Mouse (Mus musculus): ENCODE measurements around the gene Ogg1. TPM values are rescaled to one million over a fixed set of nuclear protein-coding genes. Genes with fewer than 3 reads are reported as not detected.

Ogg1 gene
- polyA plus RNA-seq, 2 experiments, result 4.5 to 8.0 TPM

GRCm38 (mm10) chr6:113284931-113285330 lies 41.8 kb upstream of the Ogg1 start:
- 49% methylated on average over 3 of the region's 3 CpGs for WGBS (ENCODE audit: insufficient replicate concordance)
- no peak for DNase-seq (ENCODE audit: low read depth in 3 of 3, low spot score in 3 of 3)
- Histone ChIP-seq H3K27me3 (ENCODE audit: control insufficient read depth, insufficient read depth, low read length) (peaks cover 26% of the 10 kb centered on the region), H3K36me3 (replicated peaks; ENCODE audit: control insufficient read depth, insufficient read depth, low read depth) (no peaks in the 10 kb centered on the region), H3K27ac (no peak overlapping the region), H3K4me3 (ENCODE audit: insufficient read depth in 1 of 2, low read depth in 2 of 2, low read length in 2 of 2) (no peak overlapping the region), H3K9ac (replicated peaks) (no peak overlapping the region), H3K4me2 (ENCODE audit: low read depth) (no peak overlapping the region), H3K9me3 (ENCODE audit: control insufficient read depth, low read length) (no peaks in the 10 kb centered on the region), H3K4me1 (replicated peaks; ENCODE audit: control insufficient read depth in 2 of 2, insufficient read depth in 2 of 2, low read length in 1 of 2) (no peaks in the 10 kb centered on the region)
- TF ChIP-seq EP300 (IDR thresholded peaks at IDR 0.05; ENCODE audit: low read depth) (no peak), CTCF (IDR thresholded peaks at IDR 0.05; ENCODE audit: low read depth) (no peak)
- no peak for ATAC-seq (ENCODE audit: insufficient read depth)

GRCm38 (mm10) chr6:113286316-113286715 lies 40.5 kb upstream of the Ogg1 start:
- DNase-seq (ENCODE audit: low read depth in 3 of 3, low spot score in 3 of 3) (no peak), ATAC-seq (ENCODE audit: insufficient read depth) (no peak)
- TF ChIP-seq EP300 (IDR thresholded peaks at IDR 0.05; ENCODE audit: low read depth) (no peak), CTCF (IDR thresholded peaks at IDR 0.05; ENCODE audit: low read depth) (no peak)
- Histone ChIP-seq H3K27me3 (ENCODE audit: control insufficient read depth, insufficient read depth, low read length) (peaks cover 26% of the 10 kb centered on the region), H3K27ac (no peak overlapping the region), H3K4me3 (ENCODE audit: insufficient read depth in 1 of 2, low read depth in 2 of 2, low read length in 2 of 2) (no peak overlapping the region), H3K36me3 (replicated peaks; ENCODE audit: control insufficient read depth, insufficient read depth, low read depth) (no peaks in the 10 kb centered on the region), H3K9me3 (ENCODE audit: control insufficient read depth, low read length) (no peaks in the 10 kb centered on the region), H3K4me2 (ENCODE audit: low read depth) (no peak overlapping the region), H3K4me1 (replicated peaks; ENCODE audit: control insufficient read depth in 2 of 2, insufficient read depth in 2 of 2, low read length in 1 of 2) (no peaks in the 10 kb centered on the region), H3K9ac (replicated peaks) (no peak overlapping the region)
- WGBS (ENCODE audit: insufficient replicate concordance), result 35% methylated on average over 1 of the region's 1 CpGs

GRCm38 (mm10) chr6:113287236-113287635 lies 39.5 kb upstream of the Ogg1 start:
- WGBS (ENCODE audit: insufficient replicate concordance), result 47% methylated on average over 4 of the region's 4 CpGs
- Histone ChIP-seq H3K36me3 (replicated peaks; ENCODE audit: control insufficient read depth, insufficient read depth, low read depth) (no peaks in the 10 kb centered on the region), H3K4me3 (ENCODE audit: insufficient read depth in 1 of 2, low read depth in 2 of 2, low read length in 2 of 2) (no peak overlapping the region)

GRCm38 (mm10) chr6:113289346-113289745 lies 37.4 kb upstream of the Ogg1 start:
- H3K4me1 ChIP-seq (replicated peaks; ENCODE audit: control insufficient read depth in 2 of 2, insufficient read depth in 2 of 2, low read length in 1 of 2), result no peaks in the 10 kb centered on the region
- H3K36me3 ChIP-seq (replicated peaks; ENCODE audit: control insufficient read depth, insufficient read depth, low read depth), result no peaks in the 10 kb centered on the region
- 77% methylated on average over 15 of the region's 15 CpGs for WGBS (ENCODE audit: insufficient replicate concordance)
- ATAC-seq (ENCODE audit: insufficient read depth) (no peak), DNase-seq (ENCODE audit: low read depth in 3 of 3, low spot score in 3 of 3) (no peak)
- H3K27me3 ChIP-seq (ENCODE audit: control insufficient read depth, insufficient read depth, low read length), result peaks cover 4% of the 10 kb centered on the region; the same call in 1 of the 2 replicates
- H3K9ac ChIP-seq (replicated peaks), result no peak overlapping the region
- no peak overlapping the region for H3K27ac ChIP-seq
- no peak overlapping the region for H3K4me3 ChIP-seq (ENCODE audit: insufficient read depth in 1 of 2, low read depth in 2 of 2, low read length in 2 of 2)
- TF ChIP-seq EP300 (IDR thresholded peaks at IDR 0.05; ENCODE audit: low read depth) (no peak), CTCF (IDR thresholded peaks at IDR 0.05; ENCODE audit: low read depth) (no peak)
- no peaks in the 10 kb centered on the region for H3K9me3 ChIP-seq (ENCODE audit: control insufficient read depth, low read length)
- H3K4me2 ChIP-seq (ENCODE audit: low read depth), result no peak overlapping the region

More at GRCm38 (mm10) chr6:113287236-113287635, 39.5 kb upstream of the Ogg1 start:
- Histone ChIP-seq H3K27ac (no peak overlapping the region), H3K4me1 (replicated peaks; ENCODE audit: control insufficient read depth in 2 of 2, insufficient read depth in 2 of 2, low read length in 1 of 2) (no peaks in the 10 kb centered on the region), H3K4me2 (ENCODE audit: low read depth) (no peak overlapping the region), H3K9ac (replicated peaks) (no peak overlapping the region), H3K9me3 (ENCODE audit: control insufficient read depth, low read length) (no peaks in the 10 kb centered on the region), H3K27me3 (ENCODE audit: control insufficient read depth, insufficient read depth, low read length) (peaks cover 23% of the 10 kb centered on the region)
- no peak for ATAC-seq (ENCODE audit: insufficient read depth)
- DNase-seq (ENCODE audit: low read depth in 3 of 3, low spot score in 3 of 3), result no peak
- TF ChIP-seq EP300 (IDR thresholded peaks at IDR 0.05; ENCODE audit: low read depth), result no peak
- no peak for TF ChIP-seq CTCF (IDR thresholded peaks at IDR 0.05; ENCODE audit: low read depth)

- DNase-seq (ENCODE audit: low read depth in 3 of 3, low spot score in 3 of 3), result no peak
- Histone ChIP-seq H3K27me3 (ENCODE audit: control insufficient read depth, insufficient read depth, low read length) (no peaks in the 10 kb centered on the region), H3K4me1 (replicated peaks; ENCODE audit: control insufficient read depth in 2 of 2, insufficient read depth in 2 of 2, low read length in 1 of 2) (no peaks in the 10 kb centered on the region), H3K4me3 (ENCODE audit: insufficient read depth in 1 of 2, low read depth in 2 of 2, low read length in 2 of 2) (no peak overlapping the region), H3K27ac (no peak overlapping the region), H3K36me3 (replicated peaks; ENCODE audit: control insufficient read depth, insufficient read depth, low read depth) (no peaks in the 10 kb centered on the region), H3K9ac (replicated peaks) (no peak overlapping the region), H3K9me3 (ENCODE audit: control insufficient read depth, low read length) (no peaks in the 10 kb centered on the region), H3K4me2 (ENCODE audit: low read depth) (no peak overlapping the region)
- no peak for ATAC-seq (ENCODE audit: insufficient read depth)
- 55% methylated on average over 6 of the region's 6 CpGs for WGBS (ENCODE audit: insufficient replicate concordance)
- TF ChIP-seq EP300 (IDR thresholded peaks at IDR 0.05; ENCODE audit: low read depth) (no peak), CTCF (IDR thresholded peaks at IDR 0.05; ENCODE audit: low read depth) (no peak)
Observed at GRCm38 (mm10) chr6:113290346-113290745, 36.4 kb upstream of the Ogg1 start.
